Mouse (Mus musculus) bone marrow, adult 2 months (tissue): ENCODE results near the gene B4galt4.

Experiments
- CTCF ChIP-seq: fragments of 200-500 bp; IDR thresholded peaks from 2 replicates; pipeline ENCODE4 v1.5.1; 2011; ENCODE audit warnings: low read length, control low read depth; ENCODE audit not compliant: control insufficient read depth, insufficient read depth
- POLR2A ChIP-seq: fragments of 200-500 bp; IDR thresholded peaks from 2 replicates; pipeline ENCODE4 v1.6.1; 2011; ENCODE audit warnings: low read depth, mild to moderate bottlenecking, control low read depth, low read length, borderline replicate concordance; ENCODE audit not compliant: control insufficient read depth

GRCm38 (mm10) chr16:38782524-38783067 is 40.5 kb downstream of the B4galt4 start:
- TF ChIP-seq POLR2A (no peak), CTCF (no peak)
